Mouse (Mus musculus): ENCODE measurements around the gene Msln.
"Not testable (repeated sequence)": the region's sequence is repeated elsewhere in the genome, so short reads cannot be mapped to it uniquely, and the experiment has no call there.

Gene Msln

GRCm38 (mm10) chr17:25769331-25769730 is 15.2 kb upstream of the Msln start:
- no peak for DNase-seq

- DNase-seq = no peak
Measured at GRCm38 (mm10) chr17:25765886-25766285, 11.7 kb upstream of the Msln start.

DNA sequence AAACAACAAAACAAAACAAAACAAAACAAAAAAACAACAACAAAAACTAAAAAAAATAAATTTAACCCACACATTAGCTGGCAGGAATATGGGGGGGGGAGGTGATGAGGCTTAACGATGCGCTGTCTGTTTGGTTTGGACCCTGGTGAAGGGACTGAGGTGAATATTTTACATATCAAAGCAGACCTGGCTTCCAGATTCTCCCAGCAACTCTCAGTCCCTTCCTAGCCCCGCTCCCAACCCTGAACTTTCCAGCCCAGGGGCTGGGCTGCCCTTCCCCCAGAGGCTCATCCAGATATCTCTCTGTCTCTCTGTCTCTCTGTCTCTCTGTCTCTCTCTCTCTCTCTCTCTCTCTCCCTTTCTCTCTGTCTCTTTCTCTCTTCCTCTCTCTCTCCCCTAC is 8.4 kb upstream of the Msln start:
- no peak for DNase-seq

DNA sequence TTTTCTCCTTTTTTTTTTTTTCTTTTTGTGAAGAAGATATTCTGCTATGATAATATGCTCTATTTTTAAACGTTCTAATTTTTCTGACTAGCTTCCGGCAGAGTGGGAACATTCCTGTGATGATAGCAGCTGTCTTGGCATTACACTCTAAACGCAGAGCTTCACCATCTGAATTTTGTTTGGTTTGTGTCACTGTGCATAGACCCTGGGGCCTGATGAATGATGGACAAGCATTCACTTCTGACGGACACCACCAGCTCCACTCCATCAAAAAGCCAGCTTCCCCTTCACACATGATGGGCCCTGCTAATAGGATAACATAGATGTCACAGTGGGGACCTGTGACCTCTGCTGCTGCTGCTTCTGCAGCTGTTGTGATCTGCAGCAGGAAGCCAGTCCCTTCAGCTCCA is 7.4 kb upstream of the Msln start:
- no peak for DNase-seq

GRCm38 (mm10) chr17:25760148-25760547 is 6.0 kb upstream of the Msln start:
- DNase-seq = no peak

- no peak for DNase-seq
Measured at GRCm38 (mm10) chr17:25757691-25758090, 3.5 kb upstream of the Msln start.

- no peak for DNase-seq
Measured at GRCm38 (mm10) chr17:25756378-25757242, 2.4 kb upstream of the Msln start.

DNA sequence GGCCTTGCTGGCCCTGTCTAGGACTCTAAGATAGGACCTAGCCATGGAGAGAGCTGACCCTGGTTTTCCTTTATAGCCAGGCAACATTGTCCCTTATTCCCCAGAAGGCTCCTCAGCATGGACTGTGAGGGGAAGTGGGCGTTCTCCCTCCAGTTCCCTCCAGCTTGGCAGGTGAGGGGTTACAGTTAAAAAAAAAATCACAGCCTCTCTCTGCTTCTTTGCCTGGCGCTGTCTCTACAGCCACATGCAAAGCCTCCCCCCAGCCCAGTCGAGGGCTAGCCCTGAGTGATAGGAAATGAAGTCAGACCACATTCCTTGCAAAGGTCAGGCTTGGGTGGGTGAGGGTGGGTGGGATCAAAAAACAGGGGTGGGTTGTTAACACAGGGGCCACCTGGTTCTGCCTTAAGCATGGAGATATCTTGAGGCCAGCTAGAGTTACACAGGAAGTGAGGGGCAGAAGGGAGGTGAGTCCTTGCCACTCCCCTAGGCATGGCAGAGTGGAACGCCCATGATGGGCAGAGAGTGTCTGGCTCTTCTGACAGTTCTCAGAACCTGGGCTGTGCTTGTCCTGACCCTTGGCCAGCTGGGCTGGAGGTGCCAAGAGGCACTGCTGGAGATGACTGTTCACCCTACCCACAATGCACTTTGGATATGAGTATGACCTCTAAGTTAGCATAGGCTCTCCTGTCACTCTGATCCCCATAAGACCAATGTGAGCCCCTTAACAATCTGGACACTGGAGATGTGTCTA is 1.6 kb upstream of the Msln start:
- DNase-seq = no peak

- DNase-seq = no peak
Measured at GRCm38 (mm10) chr17:25755086-25755485, 908 bp upstream of the Msln start.

- peak; percentile 26 for DNase-seq
Measured at GRCm38 (mm10) chr17:25751446-25751845, 2.7 kb downstream of the Msln start.

GRCm38 (mm10) chr17:25749314-25749713 is 4.9 kb downstream of the Msln start:
- DNase-seq = no peak

- no peak for DNase-seq
Measured at GRCm38 (mm10) chr17:25748238-25748637, 5.9 kb downstream of the Msln start.

GRCm38 (mm10) chr17:25744311-25744710 is 9.9 kb downstream of the Msln start:
- DNase-seq = no peak

DNA sequence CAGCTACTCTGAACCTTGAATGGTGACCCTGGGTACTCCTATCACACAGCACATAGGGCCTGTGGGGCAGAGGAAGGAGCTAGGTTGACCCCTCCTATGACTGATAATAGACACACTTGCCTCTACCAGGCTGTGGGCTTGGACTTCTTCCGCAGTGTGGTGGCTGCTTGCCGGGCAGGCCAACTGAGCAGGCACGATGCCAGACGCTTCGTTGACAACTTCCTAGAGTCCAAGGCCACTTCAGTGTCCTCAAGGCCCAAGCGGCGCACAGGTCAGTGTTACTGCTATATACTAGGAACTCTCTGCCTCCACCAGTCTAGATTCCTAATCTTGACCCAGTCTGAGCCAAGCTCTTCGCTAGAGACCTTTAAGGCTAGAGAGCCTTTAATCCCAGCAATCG is 10.3 kb downstream of the Msln start:
- DNase-seq = no peak

DNA sequence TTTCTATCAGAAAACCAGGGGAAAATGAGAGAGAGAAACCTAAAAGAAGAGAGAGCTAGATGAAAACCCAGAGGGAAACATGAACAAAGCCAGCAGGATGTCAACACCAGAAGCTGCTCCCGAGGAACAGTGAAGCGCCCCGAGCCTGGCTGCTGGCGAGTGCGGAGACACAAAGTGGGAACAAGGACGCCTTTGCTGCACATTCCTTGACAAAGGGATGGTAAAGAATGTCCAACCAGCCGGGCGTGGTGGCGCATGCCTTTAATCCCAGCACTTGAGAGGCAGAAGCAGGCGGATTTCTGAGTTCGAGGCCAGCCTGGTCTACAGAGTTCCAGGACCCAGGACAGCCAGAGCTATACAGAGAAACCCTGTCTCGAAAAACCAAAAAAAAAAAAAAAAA is 12.7 kb downstream of the Msln start:
- not testable (repeated sequence) for DNase-seq

- no peak for DNase-seq
Measured at GRCm38 (mm10) chr17:25738861-25739260, 15.3 kb downstream of the Msln start.

DNA sequence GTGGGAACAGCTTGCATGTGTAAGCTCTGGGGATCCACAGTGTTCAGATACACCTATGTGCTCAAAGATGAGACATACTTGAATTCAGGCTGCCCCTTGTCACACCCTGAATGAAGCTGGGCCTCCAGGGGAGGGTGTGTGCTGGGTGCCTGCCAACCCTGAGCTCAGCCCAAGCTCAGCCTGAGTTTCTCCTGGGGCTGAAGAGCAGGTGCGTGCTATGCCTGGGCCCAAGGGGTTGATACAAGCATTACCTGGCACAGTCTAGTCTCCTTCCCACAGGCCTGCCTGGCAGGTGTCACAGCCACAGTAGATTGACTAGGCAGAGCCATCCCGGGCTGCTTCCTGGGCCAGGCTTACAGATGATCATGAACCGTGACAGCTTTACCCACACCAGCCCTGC is 18.4 kb downstream of the Msln start, which contains the start of gene Mslnl:
Gene Mslnl, plus strand, starts transcription at position 298 of the 400 bp plus-strand sequence.
- DNase-seq = no peak

- no peak for DNase-seq
Measured at GRCm38 (mm10) chr17:25735246-25735645, 18.9 kb downstream of the Msln start.

GRCm38 (mm10) chr17:25732082-25732481 is 22.1 kb downstream of the Msln start:
- DNase-seq = peak; percentile 88

GRCm38 (mm10) chr17:25728009-25728270 is 26.2 kb downstream of the Msln start:
- DNase-seq = no peak

DNA sequence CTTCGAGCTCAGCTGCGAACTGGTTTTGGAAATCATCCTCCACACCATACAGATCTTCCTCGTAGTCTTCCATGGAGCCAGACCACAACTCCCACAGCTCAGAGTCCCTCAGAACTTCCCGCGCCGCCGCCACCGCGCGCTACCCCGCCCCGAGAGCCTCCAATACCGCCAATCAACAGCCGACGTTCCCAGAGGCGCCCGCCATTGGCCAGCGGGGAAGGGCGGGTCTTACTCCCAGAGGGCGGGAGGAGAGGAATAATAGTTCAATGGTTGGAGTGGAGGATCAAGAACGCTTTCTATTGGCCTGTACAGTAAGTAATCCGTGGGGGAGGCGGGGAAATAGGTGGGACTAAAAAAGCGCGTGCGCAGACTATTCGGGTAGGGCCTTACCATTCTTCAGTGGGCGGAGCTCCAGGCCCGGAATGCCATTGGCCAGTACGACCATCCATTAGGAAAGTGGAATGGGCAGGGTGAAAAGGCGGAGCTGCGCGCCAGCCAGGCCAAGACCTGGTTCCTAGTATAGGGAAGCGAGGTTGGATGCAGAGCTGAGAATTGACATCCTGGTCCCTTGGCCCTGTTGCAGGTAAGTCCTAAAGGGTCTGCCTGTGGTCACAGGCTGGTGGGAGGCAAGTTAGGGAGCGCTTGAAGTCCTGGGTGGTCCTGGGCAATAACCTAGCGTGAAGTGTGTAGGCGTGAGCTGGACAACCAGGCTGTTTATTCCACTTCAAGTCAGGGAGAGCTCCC is 26.7 kb downstream of the Msln start, which contains the start of the genes Chtf18 and Rpusd1:
Gene Chtf18, minus strand, starts transcription at position 155 of the 744 bp plus-strand sequence.
Gene Rpusd1, plus strand, starts transcription at position 406 of the 744 bp plus-strand sequence.
- peak; percentile 100 for DNase-seq

GRCm38 (mm10) chr17:25725264-25725663 is 28.9 kb downstream of the Msln start:
- peak; percentile 62 for DNase-seq

GRCm38 (mm10) chr17:25723919-25724318 is 30.3 kb downstream of the Msln start:
- no peak for DNase-seq

All from kidney, adult 9 months (tissue).